In the genomic region with DNA sequence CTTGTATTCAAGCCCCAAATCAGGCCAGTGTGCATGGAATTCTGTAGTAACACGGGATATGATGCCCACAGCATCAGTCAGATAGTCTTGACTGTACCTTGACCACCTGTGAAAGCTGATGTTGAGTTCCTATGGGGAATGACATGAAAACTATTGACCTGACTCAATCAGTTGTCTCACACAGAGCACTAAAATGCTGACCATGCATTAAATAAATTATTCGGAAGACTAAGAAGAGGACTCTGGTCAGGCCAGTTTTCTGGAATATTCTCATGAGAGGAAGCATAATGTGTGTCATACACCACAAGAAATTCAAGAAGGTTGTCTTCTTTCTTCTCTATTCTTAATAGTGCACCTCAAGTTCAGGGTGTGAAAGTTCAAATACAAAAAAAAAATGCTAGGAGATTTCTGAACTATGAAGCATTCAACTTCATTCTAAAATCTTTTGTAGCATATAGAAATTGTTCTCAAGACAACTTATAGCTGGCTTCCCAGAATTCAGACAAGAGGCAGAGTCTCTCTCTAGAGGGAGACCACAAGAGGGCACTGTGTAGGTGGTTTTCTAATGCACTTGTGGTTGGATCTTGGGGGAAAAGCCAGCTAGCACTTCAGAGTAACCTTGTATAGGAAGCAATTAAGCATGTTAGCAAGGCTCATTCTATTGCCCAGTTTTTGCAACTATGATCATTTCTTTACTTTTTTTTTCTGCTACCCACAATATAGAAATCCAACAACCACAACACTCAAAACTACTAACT, we compare ENCODE assay signal across 9 mouse cellular contexts.
A peak's percentile ranks its signal among the peaks of the same experiment; 100 is the strongest.
DNase-seq lines count a peak whose midpoint lies in the region; ATAC-seq lines count a peak whose summit lies in the region.
"Had no signal": no experiment of that assay in that cellular context is flagged by ENCODE, and none has a peak within 500 bp of the region (broad histone marks: within the 10 kb centered on the region; RNA-seq: fewer than 3 reads in every experiment).

No protein-coding gene starts in this region.

- no peak overlapping the region for H3K4me3 ChIP-seq in hindbrain, embryonic 14.5 days (replicated peaks; ENCODE audit: low read length)
- H3K4me3 ChIP-seq in hindbrain, embryonic 12.5 days: no peak overlapping the region

- 68% methylated on average over 2 of the region's 2 CpGs for WGBS in hindbrain, embryonic 14.5 days
- 54% methylated on average over 2 of the region's 2 CpGs for WGBS in hindbrain, embryonic 12.5 days

- ATAC-seq in hindbrain, embryonic 14.5 days (ENCODE audit: low FRiP score): no peak
- ATAC-seq in hindbrain, embryonic 12.5 days (ENCODE audit: low FRiP score): no peak

- DNase-seq in hindbrain, embryonic 14.5 days (ENCODE audit: low spot score): peak; percentile 58
- DNase-seq in urinary bladder, postnatal 14 days (ENCODE audit: low spot score): peak; percentile 6
- DNase-seq in urinary bladder, postnatal 4 days (ENCODE audit: low spot score in 2 of 2): no peak
- peak; percentile 31 for DNase-seq in forelimb bud, embryonic 11.5 days (ENCODE audit: low read depth, low spot score)
- no peak for DNase-seq in spleen, postnatal 10 days (ENCODE audit: low spot score in 2 of 2)
- DNase-seq in spleen, postnatal 14 days (ENCODE audit: low spot score in 2 of 2): no peak
- no peak for DNase-seq in gastrocnemius, adult 18-20 months (ENCODE audit: low spot score)

- no peaks in the 10 kb centered on the region for H3K27me3 ChIP-seq in hindbrain, embryonic 14.5 days (ENCODE audit: control insufficient read depth, insufficient read depth, low read length)
- no peaks in the 10 kb centered on the region for H3K27me3 ChIP-seq in hindbrain, embryonic 12.5 days

- no peaks in the 10 kb centered on the region for H3K9me3 ChIP-seq in hindbrain, embryonic 14.5 days (ENCODE audit: control insufficient read depth, low read length)
- H3K9me3 ChIP-seq in hindbrain, embryonic 12.5 days (replicated peaks): no peaks in the 10 kb centered on the region

- no peaks in the 10 kb centered on the region for H3K36me3 ChIP-seq in hindbrain, embryonic 14.5 days (replicated peaks; ENCODE audit: control insufficient read depth, insufficient read depth)
- no peaks in the 10 kb centered on the region for H3K36me3 ChIP-seq in hindbrain, embryonic 12.5 days

- H3K4me1 ChIP-seq in hindbrain, embryonic 14.5 days (replicated peaks; ENCODE audit: control insufficient read depth, insufficient read depth, low read length): no peaks in the 10 kb centered on the region
- H3K4me1 ChIP-seq in hindbrain, embryonic 12.5 days: no peaks in the 10 kb centered on the region

- no peak overlapping the region for H3K9ac ChIP-seq in hindbrain, embryonic 14.5 days
- H3K9ac ChIP-seq in hindbrain, embryonic 12.5 days: no peak overlapping the region

- no peak overlapping the region for H3K4me2 ChIP-seq in hindbrain, embryonic 14.5 days (replicated peaks)
- no peak overlapping the region for H3K4me2 ChIP-seq in hindbrain, embryonic 12.5 days (replicated peaks)

- H3K27ac ChIP-seq in hindbrain, embryonic 14.5 days: no peak overlapping the region
- no peak overlapping the region for H3K27ac ChIP-seq in hindbrain, embryonic 12.5 days
- H3K27ac ChIP-seq: macrophage had no signal

Comparison
In these comparisons a context has a peak if more than half of its experiments do, and no peak if none do; other contexts are left out.
1. DNase-seq: peak in hindbrain, embryonic 14.5 days (single experiment), urinary bladder, postnatal 14 days (single experiment) and forelimb bud, embryonic 11.5 days (single experiment); none in urinary bladder, postnatal 4 days (0 of 2), spleen, postnatal 10 days (0 of 2), spleen, postnatal 14 days (0 of 2) and gastrocnemius, adult 18-20 months (single experiment).